Mouse (Mus musculus): Measurements from ENCODE around the gene Bag2. TPM values are rescaled to one million over a fixed set of nuclear protein-coding genes. Genes with fewer than 3 reads are reported as not detected.

Gene Bag2
- polyA plus RNA-seq, 1 experiment, result 1.8 TPM

GRCm38 (mm10) chr1:33768091-33768787, 10.6 kb upstream of the Bag2 start:
- Histone ChIP-seq H3K36me3 (ENCODE audit: control insufficient read depth) (peaks cover 76% of the 10 kb centered on the region), H3K4me3 (replicated peaks) (no peak overlapping the region), H3K4me1 (ENCODE audit: control insufficient read depth) (peaks cover 6% of the 10 kb centered on the region), H3K9me3 (ENCODE audit: control insufficient read depth, low read length) (no peaks in the 10 kb centered on the region), H3K27me3 (ENCODE audit: control insufficient read depth) (no peaks in the 10 kb centered on the region)
- TF ChIP-seq GATA1 (IDR thresholded peaks at IDR 0.05; ENCODE audit: low read length), result no peak
- no peak for TF ChIP-seq TAL1 (IDR thresholded peaks at IDR 0.05; ENCODE audit: low read length)

- peaks cover 6% of the 10 kb centered on the region for H3K4me1 ChIP-seq (ENCODE audit: control insufficient read depth)
- peaks cover 72% of the 10 kb centered on the region for H3K36me3 ChIP-seq (ENCODE audit: control insufficient read depth)
- TF ChIP-seq GATA1 (IDR thresholded peaks at IDR 0.05; ENCODE audit: low read length) (no peak), TAL1 (IDR thresholded peaks at IDR 0.05; ENCODE audit: low read length) (no peak)
- H3K4me3 ChIP-seq (replicated peaks), result no peak overlapping the region
- H3K9me3 ChIP-seq (ENCODE audit: control insufficient read depth, low read length), result no peaks in the 10 kb centered on the region
- H3K27me3 ChIP-seq (ENCODE audit: control insufficient read depth), result no peaks in the 10 kb centered on the region
Measured at GRCm38 (mm10) chr1:33766520-33767508, 9.2 kb upstream of the Bag2 start.

- Histone ChIP-seq H3K36me3 (ENCODE audit: control insufficient read depth) (peaks cover 67% of the 10 kb centered on the region), H3K4me1 (ENCODE audit: control insufficient read depth) (peaks cover 6% of the 10 kb centered on the region), H3K4me3 (replicated peaks) (no peak overlapping the region), H3K9me3 (ENCODE audit: control insufficient read depth, low read length) (no peaks in the 10 kb centered on the region), H3K27me3 (ENCODE audit: control insufficient read depth) (no peaks in the 10 kb centered on the region)
- TF ChIP-seq TAL1 (IDR thresholded peaks at IDR 0.05; ENCODE audit: low read length) (no peak), GATA1 (IDR thresholded peaks at IDR 0.05; ENCODE audit: low read length) (no peak)
Measured at GRCm38 (mm10) chr1:33765468-33766080, 8.0 kb upstream of the Bag2 start.

- H3K36me3 ChIP-seq (ENCODE audit: control insufficient read depth), result peaks cover 61% of the 10 kb centered on the region
- TF ChIP-seq GATA1 (IDR thresholded peaks at IDR 0.05; ENCODE audit: low read length) (no peak), TAL1 (IDR thresholded peaks at IDR 0.05; ENCODE audit: low read length) (no peak)
- H3K4me1 ChIP-seq (ENCODE audit: control insufficient read depth), result peaks cover 12% of the 10 kb centered on the region
Measured at GRCm38 (mm10) chr1:33763826-33764225, 6.2 kb upstream of the Bag2 start.

GRCm38 (mm10) chr1:33758488-33758887, 893 bp upstream of the Bag2 start:
- no peaks in the 10 kb centered on the region for H3K27me3 ChIP-seq (ENCODE audit: control insufficient read depth)
- H3K9me3 ChIP-seq (ENCODE audit: control insufficient read depth, low read length), result no peaks in the 10 kb centered on the region
- no peak for TF ChIP-seq TAL1 (IDR thresholded peaks at IDR 0.05; ENCODE audit: low read length)
- no peak for TF ChIP-seq GATA1 (IDR thresholded peaks at IDR 0.05; ENCODE audit: low read length)
- H3K36me3 ChIP-seq (ENCODE audit: control insufficient read depth), result peaks cover 43% of the 10 kb centered on the region
- peak overlapping the region; percentile 86 for H3K4me3 ChIP-seq (replicated peaks)
- peaks cover 58% of the 10 kb centered on the region for H3K4me1 ChIP-seq (ENCODE audit: control insufficient read depth)

More at GRCm38 (mm10) chr1:33763826-33764225, 6.2 kb upstream of the Bag2 start:
- no peaks in the 10 kb centered on the region for H3K27me3 ChIP-seq (ENCODE audit: control insufficient read depth)
- no peak overlapping the region for H3K4me3 ChIP-seq (replicated peaks)
- H3K9me3 ChIP-seq (ENCODE audit: control insufficient read depth, low read length), result no peaks in the 10 kb centered on the region

GRCm38 (mm10) chr1:33757033-33757413, 572 bp downstream of the Bag2 start:
- no peaks in the 10 kb centered on the region for H3K27me3 ChIP-seq (ENCODE audit: control insufficient read depth)
- TF ChIP-seq GATA1 (IDR thresholded peaks at IDR 0.05; ENCODE audit: low read length) (no peak), TAL1 (IDR thresholded peaks at IDR 0.05; ENCODE audit: low read length) (no peak)
- peaks cover 49% of the 10 kb centered on the region for H3K36me3 ChIP-seq (ENCODE audit: control insufficient read depth)
- no peaks in the 10 kb centered on the region for H3K9me3 ChIP-seq (ENCODE audit: control insufficient read depth, low read length)
- H3K4me3 ChIP-seq (replicated peaks), result peak overlapping the region; percentile 86
- peaks cover 61% of the 10 kb centered on the region for H3K4me1 ChIP-seq (ENCODE audit: control insufficient read depth)

- Histone ChIP-seq H3K4me3 (replicated peaks) (peak overlapping the region; percentile 86), H3K4me1 (ENCODE audit: control insufficient read depth) (peaks cover 61% of the 10 kb centered on the region), H3K9me3 (ENCODE audit: control insufficient read depth, low read length) (no peaks in the 10 kb centered on the region), H3K27me3 (ENCODE audit: control insufficient read depth) (no peaks in the 10 kb centered on the region), H3K36me3 (ENCODE audit: control insufficient read depth) (peaks cover 50% of the 10 kb centered on the region)
- TF ChIP-seq TAL1 (IDR thresholded peaks at IDR 0.05; ENCODE audit: low read length), result no peak
- peak; percentile 51 for TF ChIP-seq GATA1 (IDR thresholded peaks at IDR 0.05; ENCODE audit: low read length)
Measured at GRCm38 (mm10) chr1:33756258-33757032, 1.1 kb downstream of the Bag2 start.

GRCm38 (mm10) chr1:33755799-33756198, 1.8 kb downstream of the Bag2 start:
- Histone ChIP-seq H3K27me3 (ENCODE audit: control insufficient read depth) (no peaks in the 10 kb centered on the region), H3K4me1 (ENCODE audit: control insufficient read depth) (peaks cover 61% of the 10 kb centered on the region), H3K4me3 (replicated peaks) (peak overlapping the region; percentile 86)

More at GRCm38 (mm10) chr1:33755799-33756198, 1.8 kb downstream of the Bag2 start:
- TF ChIP-seq GATA1 (IDR thresholded peaks at IDR 0.05; ENCODE audit: low read length) (no peak), TAL1 (IDR thresholded peaks at IDR 0.05; ENCODE audit: low read length) (no peak)
- peaks cover 52% of the 10 kb centered on the region for H3K36me3 ChIP-seq (ENCODE audit: control insufficient read depth)
- H3K9me3 ChIP-seq (ENCODE audit: control insufficient read depth, low read length), result no peaks in the 10 kb centered on the region
